Mouse (Mus musculus) stomach, postnatal 0 days (tissue): ENCODE results near the gene Slc25a19. TPM values are rescaled to one million over a fixed set of nuclear protein-coding genes. Genes with fewer than 3 reads are reported as not detected.
A peak's percentile ranks its signal among the peaks of the same experiment; 100 is the strongest.

ENCODE experiments used
- ATAC-seq: fragments of 200-750 bp; cut with Nextera tagmentation; 2 replicates; pipeline ENCODE4 v1.8.0; 2017; ENCODE audit not compliant: low FRiP score, low TSS enrichment
- DNase-seq: peaks from one replicate; pipeline ENCODE4 v3.0.0-alpha.2; 2016; ENCODE audit warnings: low spot score
- H3K27ac ChIP-seq: fragments of 300-500 bp; sonication (generic); replicated peaks from 2 replicates; pipeline ENCODE4 v1.5.1; 2014; ENCODE audit warnings: mild to moderate bottlenecking, control low read depth
- H3K27me3 ChIP-seq: fragments of 300-500 bp; sonication (generic); 2 replicates; pipeline ENCODE4 v1.6.1; 2014; ENCODE audit warnings: low read length; ENCODE audit not compliant: control insufficient read depth, insufficient read depth
- H3K36me3 ChIP-seq: fragments of 300-500 bp; sonication (generic); 2 replicates; pipeline ENCODE4 v1.6.1; 2014; ENCODE audit warnings: low read length, mixed read lengths; ENCODE audit not compliant: control insufficient read depth, insufficient read depth
- H3K4me1 ChIP-seq: fragments of 300-500 bp; sonication (generic); replicated peaks from 2 replicates; pipeline ENCODE4 v1.6.1; 2014; ENCODE audit warnings: antibody characterized with exemption; ENCODE audit not compliant: control insufficient read depth, insufficient read depth
- H3K4me2 ChIP-seq: fragments of 300-500 bp; sonication (generic); replicated peaks from 2 replicates; pipeline ENCODE4 v1.6.1; 2014; ENCODE audit warnings: low read depth, mild to moderate bottlenecking, control low read depth, moderate library complexity
- H3K4me3 ChIP-seq: fragments of 300-500 bp; sonication (generic); 2 replicates; pipeline ENCODE4 v1.5.1; 2014; ENCODE audit warnings: low read depth, low read length, control low read depth
- H3K9ac ChIP-seq: fragments of 300-500 bp; sonication (generic); 2 replicates; pipeline ENCODE4 v1.6.1; 2014; ENCODE audit warnings: mild to moderate bottlenecking, low read length, control low read depth, mixed read lengths
- H3K9me3 ChIP-seq: fragments of 300-500 bp; sonication (generic); 2 replicates; pipeline ENCODE4 v1.6.1; 2016; ENCODE audit warnings: low read length; ENCODE audit not compliant: control insufficient read depth
- CTCF ChIP-seq: IDR thresholded peaks from 2 replicates; pipeline ENCODE4 v1.5.1; 2016; ENCODE audit warnings: antibody characterized with exemption, low read depth, mild to moderate bottlenecking, moderate library complexity
- EP300 ChIP-seq: optimal IDR thresholded peaks from 2 replicates; pipeline ENCODE3; 2016; ENCODE audit warnings: antibody characterized with exemption
- WGBS: fragments of 180-500 bp; shearing (Covaris S2); extraction: QIAGEN DNeasy Blood & Tissue Kit; methylation state at CpG from one replicate; pipeline ENCODE4 v1.1.7; 2014; 5-methylcytosine and 5-hydroxymethylcytosine counted together
- polyA plus RNA-seq: library from polyadenylated mRNA; unstranded; fragments of >200 nt; fragmentation: Nextera tagmentation; extraction: Ambion mirVana; gene quantifications from 2 replicates; pipeline ENCODE4 v1.2.1, GENCODE M21; 2015

Gene Slc25a19
- polyA plus RNA-seq, 1 experiment from 2014 or later, result 14.0 TPM

GRCm38 (mm10) chr11:115582913-115583606, 45.0 kb downstream of the Slc25a19 start:
- no peak for DNase-seq
- WGBS, result 69% methylated on average over 10 of the region's 10 CpGs
- Histone ChIP-seq H3K36me3 (peaks cover 49% of the 10 kb centered on the region), H3K27ac (no peak overlapping the region), H3K9ac (no peak overlapping the region), H3K4me2 (no peak overlapping the region), H3K27me3 (no peaks in the 10 kb centered on the region), H3K4me1 (no peaks in the 10 kb centered on the region), H3K9me3 (no peaks in the 10 kb centered on the region), H3K4me3 (no peak overlapping the region)
- TF ChIP-seq EP300, result no peak
- TF ChIP-seq CTCF, result no peak
- ATAC-seq, result no peak

- H3K9me3 ChIP-seq, result no peaks in the 10 kb centered on the region
- TF ChIP-seq EP300, result no peak
- peaks cover 20% of the 10 kb centered on the region for H3K36me3 ChIP-seq
- DNase-seq (no peak), ATAC-seq (no peak)
- H3K27me3 ChIP-seq, result no peaks in the 10 kb centered on the region
- no peak overlapping the region for H3K9ac ChIP-seq
- H3K27ac ChIP-seq, result no peak overlapping the region
- H3K4me1 ChIP-seq, result no peaks in the 10 kb centered on the region
- no peak overlapping the region for H3K4me3 ChIP-seq
- H3K4me2 ChIP-seq, result no peak overlapping the region
Observed at GRCm38 (mm10) chr11:115579080-115579479, 49.0 kb downstream of the Slc25a19 start.

GRCm38 (mm10) chr11:115564961-115565360, 63.1 kb downstream of the Slc25a19 start:
- 12% methylated on average over 7 of the region's 7 CpGs for WGBS
- Histone ChIP-seq H3K9ac (peak overlapping the region; percentile 77), H3K36me3 (peaks cover 6% of the 10 kb centered on the region; the same call in 1 of the 2 replicates), H3K27ac (no peak overlapping the region), H3K4me3 (peak overlapping the region; percentile 76), H3K9me3 (no peaks in the 10 kb centered on the region), H3K4me2 (peak overlapping the region; percentile 67), H3K27me3 (no peaks in the 10 kb centered on the region), H3K4me1 (no peaks in the 10 kb centered on the region)
- no peak for TF ChIP-seq EP300
- no peak for TF ChIP-seq CTCF
- DNase-seq (no peak), ATAC-seq (no peak)

Other genes starting within 250 kb of the Slc25a19 start
- gene Cdr2l, start 246.4 kb downstream of the Slc25a19 start, polyA plus RNA-seq, result 3.9 and 4.1 TPM in 2 replicates
- 138 and 144 TPM in 2 replicates for gene Mrpl58, start 224.5 kb downstream of the Slc25a19 start, polyA plus RNA-seq
- 883 and 916 TPM in 2 replicates for gene Atp5h, start 208.3 kb downstream of the Slc25a19 start, polyA plus RNA-seq
- gene Kctd2, start 208.2 kb downstream of the Slc25a19 start, polyA plus RNA-seq, result 11.6 and 13.0 TPM in 2 replicates
- 0.10 and 0.13 TPM in 2 replicates for gene Trim80, start 187.8 kb downstream of the Slc25a19 start, polyA plus RNA-seq
- 14.4 and 17.3 TPM in 2 replicates for gene Slc16a5, start 165.8 kb downstream of the Slc25a19 start, polyA plus RNA-seq
- 6.3 and 6.5 TPM in 2 replicates for gene Armc7, start 152.6 kb downstream of the Slc25a19 start, polyA plus RNA-seq
- 145 and 152 TPM in 2 replicates for gene Nt5c, start 136.4 kb downstream of the Slc25a19 start, polyA plus RNA-seq
- gene Jpt1, start 113.9 kb downstream of the Slc25a19 start, polyA plus RNA-seq, result 356 and 371 TPM in 2 replicates
- gene Sumo2, start 92.0 kb downstream of the Slc25a19 start, polyA plus RNA-seq, result 533 and 539 TPM in 2 replicates
- gene Nup85, start 63.9 kb downstream of the Slc25a19 start, polyA plus RNA-seq, result 44.6 and 47.2 TPM in 2 replicates
- gene Mrps7, start 24.4 kb downstream of the Slc25a19 start, polyA plus RNA-seq, result 52.6 and 58.4 TPM in 2 replicates
- gene Gga3, start 24.2 kb downstream of the Slc25a19 start, polyA plus RNA-seq, result 5.2 TPM in 2 replicates
- gene Mif4gd, start 15.3 kb downstream of the Slc25a19 start, polyA plus RNA-seq, result 48.9 and 52.3 TPM in 2 replicates
- gene Grb2, start 80.3 kb upstream of the Slc25a19 start, polyA plus RNA-seq, result 54.2 and 58.8 TPM in 2 replicates
- 8.2 and 10.0 TPM in 2 replicates for gene Tmem94, start 137.1 kb upstream of the Slc25a19 start, polyA plus RNA-seq
- 6.6 and 8.6 TPM in 2 replicates for gene Caskin2, start 185.3 kb upstream of the Slc25a19 start, polyA plus RNA-seq
- 18.8 and 20.1 TPM in 2 replicates for gene Tsen54, start 186.4 kb upstream of the Slc25a19 start, polyA plus RNA-seq
- 58.4 and 63.5 TPM in 2 replicates for gene Llgl2, start 195.8 kb upstream of the Slc25a19 start, polyA plus RNA-seq
- gene Myo15b, start 230.1 kb upstream of the Slc25a19 start, polyA plus RNA-seq, result 16.0 and 18.2 TPM in 2 replicates